Mouse (Mus musculus) heart, adult 2 months (tissue): ENCODE measurements around the gene Tas1r2.

Source experiments
- CTCF ChIP-seq: fragments of 200-600 bp; IDR thresholded peaks from 2 replicates; pipeline ENCODE4 v1.8.1; 2022; ENCODE audit warnings: antibody characterized with exemption, mild to moderate bottlenecking, moderate library complexity
- EP300 ChIP-seq: fragments of 200-500 bp; IDR thresholded peaks from 2 replicates; pipeline ENCODE4 v1.6.1; 2011; ENCODE audit warnings: low read depth, low read length, control low read depth; ENCODE audit not compliant: insufficient read depth
- POLR2A ChIP-seq: fragments of 200-500 bp; IDR thresholded peaks from 2 replicates; pipeline ENCODE4 v1.6.1; 2011; ENCODE audit warnings: mild to moderate bottlenecking, low read depth, low read length, control low read depth; ENCODE audit not compliant: insufficient read depth

DNA sequence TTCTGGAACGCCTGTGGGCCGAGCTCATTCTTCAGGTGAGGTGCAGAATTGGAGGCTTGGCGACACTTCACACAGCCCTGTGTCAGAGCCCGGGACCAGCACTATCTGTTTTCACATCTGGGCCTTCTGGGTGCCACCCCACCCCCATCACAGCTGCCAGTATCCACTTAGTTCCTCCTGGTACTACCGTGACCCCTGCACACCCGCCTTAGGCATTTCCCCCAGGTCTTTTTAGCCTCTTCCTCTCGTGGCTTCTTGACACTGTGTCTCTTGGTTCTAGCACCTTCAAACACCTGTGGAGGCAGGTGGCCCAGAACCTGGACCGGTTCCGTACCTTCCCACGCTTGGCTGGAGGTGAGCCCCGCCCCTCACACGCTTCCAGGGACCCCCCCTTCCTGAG is 13.0 kb upstream of the Tas1r2 start:
- TF ChIP-seq CTCF (no peak), EP300 (no peak), POLR2A (no peak)
